Mouse (Mus musculus) cortical plate, adult 2 months (tissue): Measurements from ENCODE around the gene Lamb1.

ENCODE experiments used
- CTCF ChIP-seq: fragments of 200-500 bp; IDR thresholded peaks from 2 replicates; pipeline ENCODE4 v1.5.1; 2011; ENCODE audit warnings: mild to moderate bottlenecking, control low read depth, low read length; ENCODE audit not compliant: insufficient read depth; ENCODE audit errors: extremely low read depth
- POLR2A ChIP-seq: fragments of 200-500 bp; IDR thresholded peaks from 2 replicates; pipeline ENCODE4 v1.6.1; 2011; ENCODE audit warnings: mild to moderate bottlenecking, low read length, control low read depth; ENCODE audit not compliant: insufficient read depth; ENCODE audit errors: extremely low read depth

DNA sequence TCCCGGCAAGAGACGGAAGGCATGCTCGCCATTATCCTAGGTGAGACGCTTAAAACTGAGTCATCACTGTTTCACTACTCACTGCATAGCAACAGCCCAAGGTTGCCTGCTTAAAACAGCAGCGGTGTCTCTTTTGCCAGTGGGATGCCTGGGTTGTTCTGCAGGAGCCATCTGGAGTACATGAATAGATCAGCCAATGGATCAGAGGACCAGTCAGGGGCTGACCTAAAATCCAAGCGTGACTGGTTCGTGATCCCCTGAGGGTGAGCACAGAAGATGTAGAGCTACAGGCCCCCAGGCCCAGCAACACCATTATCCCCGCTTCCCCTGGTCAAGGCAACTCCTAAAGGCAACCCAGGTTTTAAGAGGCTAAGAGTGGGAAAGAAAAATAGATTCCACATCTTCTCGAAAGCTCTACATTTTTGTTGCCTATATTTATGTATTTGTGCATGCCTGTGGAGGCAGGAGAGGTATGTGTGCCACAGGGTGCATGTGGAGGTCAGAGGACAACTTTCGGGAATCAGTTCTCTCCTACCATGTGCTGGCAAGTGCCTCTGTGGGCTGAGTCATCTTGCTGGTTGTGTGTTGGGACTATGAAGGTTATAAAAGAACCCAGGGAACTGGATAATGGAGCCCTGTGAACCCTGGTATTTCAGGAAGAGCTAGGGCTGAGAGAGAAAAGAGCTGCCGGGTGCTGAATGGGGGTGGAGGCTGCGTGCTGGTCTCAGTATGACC lies 28.0 kb upstream of the Lamb1 start:
- no peak for TF ChIP-seq CTCF
- TF ChIP-seq POLR2A: no peak
